Mouse (Mus musculus) mouse embryonic stem cell (cell line): Measurements from ENCODE around the gene Dnajc16.

Experiments used
- in situ Hi-C, 2 experiments: fragments of 300-500 bp; cut with MboI; formaldehyde crosslinking; loops; 1 replicate in 1 of 2; 3 replicates in 1 of 2; pipeline ENCODE4 v1.14.3; 2019 to 2020; ENCODE audit warnings: low sequenced_read_pairs in 2 of 2, low pct_unique_long_range_greater_than_20kb in 1 of 2, mixed read lengths in 1 of 2; ENCODE audit not compliant: unreplicated experiment in 1 of 2

Dnajc16 gene

GRCm38 (mm10) chr4:141790524-141790990 is at the start of gene Dnajc16:
Dnajc16 (minus strand) TSS chr4:141790931.
- in situ Hi-C loops = no loop called here

DNA sequence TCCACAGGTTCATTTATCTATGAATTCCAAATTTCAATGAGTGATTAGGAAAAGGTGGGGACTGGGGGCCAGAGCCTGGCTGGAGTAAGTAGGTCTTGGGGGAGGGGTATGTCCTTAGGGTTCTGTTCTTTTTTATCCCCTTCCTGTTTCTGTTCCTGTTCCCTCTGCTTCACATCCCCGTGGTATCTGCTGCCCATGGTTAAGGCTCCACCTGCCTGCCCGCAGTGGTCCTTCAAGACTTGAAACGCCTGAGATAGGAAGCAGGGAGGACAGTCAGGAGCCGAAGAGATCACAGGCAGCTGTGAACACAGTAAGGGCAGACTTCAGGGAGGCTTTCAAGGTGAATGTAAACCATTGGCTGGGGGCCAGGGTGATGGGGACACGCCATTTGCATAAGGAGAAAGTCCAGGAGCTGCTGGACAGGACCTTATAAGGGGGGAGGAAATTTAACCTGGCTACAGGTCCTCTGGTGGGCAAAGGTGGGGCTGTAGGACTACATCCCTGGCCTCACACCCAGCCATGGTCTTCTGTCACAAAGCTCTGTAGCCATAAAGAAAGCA is 43.9 kb upstream of the Dnajc16 start:
- in situ Hi-C loops = no loop called here

DNA sequence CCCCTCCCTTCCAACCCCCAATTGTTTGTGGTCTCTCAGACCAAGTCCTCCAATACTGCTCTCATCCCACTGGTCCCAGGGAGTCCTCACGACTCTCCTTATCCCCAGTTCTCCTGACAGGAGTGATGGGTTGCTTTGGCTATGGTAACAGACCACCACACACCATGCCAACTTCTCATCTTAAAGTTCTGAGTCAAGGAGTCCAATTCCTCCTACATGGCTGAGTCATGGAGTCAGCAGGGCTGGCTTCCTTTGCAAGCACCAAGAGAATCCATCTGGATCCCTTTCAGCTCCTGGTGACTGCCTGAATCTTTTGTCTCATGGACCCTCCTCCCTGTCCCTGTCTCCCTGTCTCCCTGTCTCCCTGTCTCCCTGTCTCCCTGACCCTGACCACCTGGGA is 43.2 kb upstream of the Dnajc16 start:
- in situ Hi-C loops = no loop called here

GRCm38 (mm10) chr4:141831361-141831760 is 40.6 kb upstream of the Dnajc16 start:
- in situ Hi-C loops = no loop called here

DNA sequence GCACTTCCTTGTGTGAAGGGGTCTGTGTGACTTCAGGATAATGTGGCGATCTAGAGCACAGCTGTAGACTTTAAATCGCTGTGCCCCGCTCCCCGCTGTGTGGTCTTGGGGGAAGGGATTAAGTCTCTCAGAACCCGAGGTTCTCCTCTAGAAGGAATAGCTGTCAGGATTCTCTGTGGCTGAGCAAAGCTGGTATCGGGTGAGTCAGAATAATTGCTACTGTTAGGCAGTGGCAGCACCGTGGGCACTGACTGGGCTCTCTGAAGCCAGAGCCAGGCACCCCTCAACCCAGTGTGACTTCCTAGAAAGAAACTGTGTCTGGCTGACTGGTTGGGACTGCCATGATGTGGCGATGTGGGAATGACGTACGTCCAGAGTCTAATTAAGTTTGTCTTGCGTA is 39.6 kb upstream of the Dnajc16 start:
- in situ Hi-C loops = no loop called here

- in situ Hi-C loops = no loop called here
These were observed 37.4 kb upstream of the Dnajc16 start for GRCm38 (mm10) chr4:141828177-141828576.

- in situ Hi-C loops = no loop called here
These were observed 36.7 kb upstream of the Dnajc16 start for GRCm38 (mm10) chr4:141827401-141827800.

- in situ Hi-C loops = no loop called here
These were observed 35.3 kb upstream of the Dnajc16 start, which contains the start of gene Cela2a for GRCm38 (mm10) chr4:141826060-141826459. Cela2a (minus strand) TSS chr4:141826160.

GRCm38 (mm10) chr4:141822979-141823378 is 32.2 kb upstream of the Dnajc16 start:
- in situ Hi-C loops = no loop called here

DNA sequence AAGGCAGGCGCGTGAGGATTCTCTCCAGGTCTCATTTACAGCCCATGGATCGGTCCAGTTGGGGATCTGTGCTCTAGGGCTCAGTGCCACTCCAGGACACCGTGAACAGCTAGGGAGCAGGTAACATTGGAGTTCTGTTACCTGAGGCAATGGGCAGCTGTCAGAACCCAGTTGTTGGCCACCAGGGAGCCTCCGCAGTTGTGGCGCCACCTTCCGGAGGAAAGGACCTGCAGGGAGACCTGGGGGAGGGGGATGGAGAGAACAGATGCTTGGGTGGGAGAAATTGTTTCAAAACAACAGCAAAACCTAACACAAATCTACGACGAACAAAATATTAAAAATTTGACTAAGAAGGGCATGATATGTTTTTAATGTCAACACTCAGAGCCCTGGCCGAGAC is 31.4 kb upstream of the Dnajc16 start:
- in situ Hi-C loops = no loop called here

DNA sequence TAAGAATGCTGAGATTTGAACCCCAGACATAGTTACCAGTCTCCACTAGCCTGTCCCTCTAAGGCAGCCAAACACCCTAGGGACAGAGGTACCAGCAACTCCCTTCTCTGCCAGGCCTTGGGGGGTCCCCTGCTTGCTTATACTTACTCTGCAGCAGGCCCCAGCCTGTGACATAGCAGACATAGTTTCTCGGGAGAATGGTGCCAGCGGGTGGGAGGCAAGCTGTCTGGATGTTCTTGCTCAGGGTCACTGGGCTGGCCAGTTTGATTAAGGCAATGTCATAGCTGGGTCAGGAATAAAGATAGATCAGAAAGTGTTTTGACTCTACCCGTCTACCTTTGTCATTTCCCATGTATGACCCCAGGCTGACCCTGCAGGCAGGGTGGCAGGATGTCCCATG is 30.4 kb upstream of the Dnajc16 start:
- in situ Hi-C loops = no loop called here

GRCm38 (mm10) chr4:141819316-141819715 is 28.6 kb upstream of the Dnajc16 start:
- in situ Hi-C loops = no loop called here

- in situ Hi-C loops = no loop called here
These were observed 28.1 kb upstream of the Dnajc16 start for GRCm38 (mm10) chr4:141818861-141819260.

DNA sequence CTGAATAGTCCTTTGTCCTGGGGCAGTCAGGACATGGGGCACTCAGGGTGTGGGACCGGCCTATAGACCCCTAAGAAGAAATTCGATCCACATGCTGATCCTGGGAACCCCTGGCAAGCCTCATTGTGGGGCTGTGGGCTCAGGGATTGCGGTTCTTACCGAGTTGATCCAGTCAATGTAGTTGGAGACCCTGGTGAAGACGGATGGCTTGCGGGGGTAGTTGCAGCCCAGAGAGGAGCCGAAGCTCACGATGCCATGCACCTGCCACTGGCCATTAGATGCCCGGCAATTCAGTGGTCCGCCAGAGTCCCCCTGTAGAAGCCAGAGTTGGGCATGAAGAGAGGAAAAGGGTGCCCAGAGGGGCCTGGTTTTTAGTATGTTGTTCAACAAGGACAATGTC is 27.0 kb upstream of the Dnajc16 start:
- in situ Hi-C loops = no loop called here

DNA sequence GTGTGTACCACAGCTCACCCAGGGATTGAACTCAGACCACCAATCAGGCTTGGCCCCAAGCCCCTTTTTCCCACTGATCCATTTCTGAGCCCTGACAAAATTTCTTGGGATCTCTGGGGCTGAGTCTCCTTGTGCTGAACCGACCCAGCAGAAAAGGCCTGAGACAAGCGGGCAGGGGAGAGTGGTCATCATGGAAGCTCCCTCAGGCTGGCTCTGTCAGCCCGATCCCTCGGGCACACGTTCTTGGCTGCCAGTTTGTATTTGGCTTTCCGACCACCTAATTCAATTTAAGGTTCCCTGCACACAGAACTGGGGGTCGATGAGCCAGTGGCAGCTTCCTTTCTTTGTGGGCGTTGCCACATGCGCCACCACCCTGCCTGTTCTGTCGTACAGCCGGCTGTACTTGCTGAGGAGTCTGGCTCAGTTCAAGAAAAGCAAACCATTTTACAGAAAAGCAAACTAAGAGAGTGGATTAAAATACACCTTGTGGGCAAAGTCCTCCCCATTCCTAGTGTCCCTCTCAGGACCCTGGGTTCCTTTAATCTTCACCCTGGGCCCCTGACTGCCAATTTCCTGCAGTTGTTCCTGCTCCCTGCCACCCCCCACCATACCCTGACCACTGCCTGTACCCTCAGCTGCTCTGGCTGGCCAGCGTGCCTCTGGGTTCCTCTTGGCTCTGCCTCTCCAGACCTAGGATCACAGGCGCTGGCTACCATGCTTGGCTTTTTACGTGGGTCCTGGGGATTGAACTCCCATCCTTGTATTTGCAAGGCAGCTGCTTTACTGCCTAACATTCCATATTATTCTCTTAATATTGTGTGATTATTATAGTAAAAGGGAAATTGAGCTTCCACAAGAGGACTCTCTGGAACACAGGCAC is 26.3 kb upstream of the Dnajc16 start:
- in situ Hi-C loops = no loop called here

DNA sequence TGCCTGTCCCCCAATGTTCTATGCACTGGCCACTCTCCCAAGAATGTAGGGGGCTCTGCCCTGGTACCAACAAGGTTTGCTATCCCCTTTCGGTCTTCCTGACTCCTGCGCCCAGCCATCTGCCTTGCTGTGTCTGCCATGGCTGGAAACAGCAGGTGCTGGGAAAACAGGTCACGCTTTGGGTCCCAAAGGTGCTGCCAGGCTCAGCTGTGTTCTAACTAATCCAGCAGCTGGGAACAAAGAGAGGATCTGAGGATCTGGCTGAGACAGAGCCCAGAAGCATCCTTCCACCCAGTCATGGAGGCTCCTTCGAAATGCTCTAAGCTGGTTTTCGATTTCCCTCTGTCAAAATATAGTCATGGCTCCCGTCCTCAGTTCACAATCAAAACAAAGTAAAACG is 25.5 kb upstream of the Dnajc16 start:
- in situ Hi-C loops = no loop called here

GRCm38 (mm10) chr4:141811375-141811774 is 20.6 kb upstream of the Dnajc16 start:
- in situ Hi-C loops = no loop called here

GRCm38 (mm10) chr4:141810975-141811374 is 20.2 kb upstream of the Dnajc16 start:
- in situ Hi-C loops = no loop called here

DNA sequence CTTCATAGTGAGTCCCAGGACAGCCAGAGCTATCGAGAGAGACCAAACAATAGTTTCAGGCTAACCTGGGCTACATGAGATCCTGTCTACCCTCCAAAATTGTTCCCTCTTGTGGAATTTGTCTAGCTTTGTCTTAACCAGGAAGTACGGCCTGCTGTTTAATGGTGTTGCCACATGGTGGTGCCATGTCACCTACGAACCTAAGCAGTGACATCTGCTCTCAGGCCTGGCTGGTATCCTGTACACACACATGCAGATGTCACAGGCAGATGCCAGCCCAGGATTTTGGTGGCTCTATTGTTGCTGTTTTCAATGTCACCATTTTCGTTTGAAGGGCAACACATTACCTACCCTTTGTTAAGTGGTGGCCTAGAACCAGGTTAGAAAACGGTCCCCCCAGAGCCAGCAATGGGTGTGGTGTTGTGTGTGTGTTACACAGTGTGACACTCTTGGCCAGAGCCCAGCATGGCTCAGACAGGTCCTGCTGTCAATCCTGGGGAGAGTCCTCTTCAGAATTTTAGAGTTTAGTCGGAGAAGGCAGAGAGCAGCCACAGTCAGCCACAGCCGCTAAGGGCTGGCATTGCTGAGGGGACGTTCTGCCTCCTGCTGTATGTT is 19.2 kb upstream of the Dnajc16 start:
- in situ Hi-C loops = no loop called here
